Mouse (Mus musculus): ENCODE measurements around the gene Dcun1d1.

Dcun1d1 gene

DNA sequence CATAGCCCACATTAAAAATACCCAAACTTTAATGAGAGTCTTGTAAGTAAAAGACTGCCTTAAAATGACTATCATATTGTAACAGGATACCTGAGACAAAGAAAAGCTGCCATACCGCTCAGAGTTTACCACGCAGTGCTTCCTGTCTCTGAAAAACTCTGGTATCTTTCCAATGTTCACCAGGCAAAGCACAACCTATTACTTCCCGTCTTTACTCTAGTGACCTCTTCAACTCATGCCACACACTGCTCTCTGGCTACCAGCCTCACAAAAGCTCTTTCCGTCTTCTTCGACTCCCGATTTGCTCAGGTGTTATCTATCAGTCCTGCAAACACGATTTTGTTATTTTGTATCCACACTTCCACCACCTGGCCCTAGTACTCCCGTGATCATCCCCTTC, 7.4 kb downstream of the Dcun1d1 start:
- no peak for DNase-seq

DNA sequence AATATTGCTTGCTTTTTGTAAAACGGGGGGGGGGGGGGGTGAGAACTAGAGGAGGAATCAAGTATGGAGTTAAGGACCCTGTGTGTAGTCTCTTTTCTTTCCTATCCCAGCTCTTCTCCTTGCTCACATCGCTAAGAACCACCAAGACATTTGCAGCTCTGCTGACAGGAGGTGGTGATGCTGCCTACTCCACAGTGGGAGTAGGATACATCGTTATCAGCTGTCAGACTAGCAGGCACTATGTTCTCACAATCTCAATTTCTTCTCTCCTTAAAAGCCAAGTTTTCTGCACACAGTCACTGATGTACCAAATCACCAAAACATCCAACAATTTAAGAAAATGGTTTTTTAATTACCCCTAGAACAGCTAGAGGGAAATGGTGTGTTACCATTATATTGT, 7.8 kb downstream of the Dcun1d1 start:
- DNase-seq: no peak

GRCm38 (mm10) chr3:35925852-35926251, 11.4 kb downstream of the Dcun1d1 start:
- DNase-seq: no peak

DNA sequence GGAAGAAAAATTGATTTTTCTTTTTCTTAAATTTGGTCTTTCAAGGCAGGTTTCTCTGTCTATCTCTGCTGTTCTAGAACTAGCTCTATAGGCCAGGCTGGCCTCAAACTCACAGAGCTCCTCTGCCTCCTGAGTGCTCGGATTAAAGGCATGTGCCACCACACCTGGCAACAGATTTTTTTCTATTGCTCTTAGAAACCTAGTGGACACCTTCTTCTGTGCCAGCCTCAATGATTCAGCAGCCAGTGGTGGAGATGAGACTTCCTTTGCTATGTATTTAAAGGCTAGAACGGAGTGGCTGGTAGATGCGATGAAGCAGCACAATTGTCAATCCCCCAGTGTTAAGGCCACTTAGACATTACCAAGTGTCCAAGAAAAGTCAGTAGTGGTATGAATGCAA, 13.2 kb downstream of the Dcun1d1 start:
- no peak for DNase-seq

GRCm38 (mm10) chr3:35923495-35923894, 13.8 kb downstream of the Dcun1d1 start:
- DNase-seq: no peak

GRCm38 (mm10) chr3:35922522-35922921, 14.7 kb downstream of the Dcun1d1 start:
- no peak for DNase-seq

GRCm38 (mm10) chr3:35918229-35918628, 19.0 kb downstream of the Dcun1d1 start:
- no peak for DNase-seq

DNA sequence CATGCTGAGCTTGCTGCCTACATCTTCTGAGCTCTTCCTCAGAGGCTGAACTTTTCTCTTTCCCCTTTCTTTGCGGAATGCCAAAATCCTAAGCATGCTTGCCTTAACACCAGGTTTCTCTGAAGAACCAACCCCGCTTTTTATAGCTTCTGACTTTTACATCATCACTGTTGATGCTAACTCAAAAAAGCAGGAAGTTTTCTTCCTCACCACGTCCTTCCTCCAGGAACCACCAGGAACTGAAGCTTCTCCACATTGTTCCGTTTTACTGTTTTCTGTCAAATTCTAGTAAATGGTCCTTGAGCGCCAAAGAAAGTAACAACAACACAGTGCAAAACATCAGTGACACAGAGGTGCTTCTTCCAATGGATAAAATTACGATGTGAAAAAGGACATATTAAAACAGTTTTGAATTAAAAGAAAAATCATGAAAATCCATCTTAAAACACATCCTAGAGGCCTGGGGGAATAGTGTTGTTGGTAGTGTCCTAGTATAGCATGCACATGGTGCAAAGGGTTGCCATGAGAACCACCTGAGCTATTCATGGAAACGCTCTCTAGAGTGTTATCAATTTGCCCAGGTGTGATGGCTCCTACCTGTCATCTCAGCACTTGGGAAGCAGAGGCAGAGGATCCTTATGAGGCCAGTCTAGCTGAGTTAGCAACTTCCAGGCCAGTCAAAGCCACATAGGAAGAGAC, 28.1 kb downstream of the Dcun1d1 start:
- DNase-seq: no peak

DNA sequence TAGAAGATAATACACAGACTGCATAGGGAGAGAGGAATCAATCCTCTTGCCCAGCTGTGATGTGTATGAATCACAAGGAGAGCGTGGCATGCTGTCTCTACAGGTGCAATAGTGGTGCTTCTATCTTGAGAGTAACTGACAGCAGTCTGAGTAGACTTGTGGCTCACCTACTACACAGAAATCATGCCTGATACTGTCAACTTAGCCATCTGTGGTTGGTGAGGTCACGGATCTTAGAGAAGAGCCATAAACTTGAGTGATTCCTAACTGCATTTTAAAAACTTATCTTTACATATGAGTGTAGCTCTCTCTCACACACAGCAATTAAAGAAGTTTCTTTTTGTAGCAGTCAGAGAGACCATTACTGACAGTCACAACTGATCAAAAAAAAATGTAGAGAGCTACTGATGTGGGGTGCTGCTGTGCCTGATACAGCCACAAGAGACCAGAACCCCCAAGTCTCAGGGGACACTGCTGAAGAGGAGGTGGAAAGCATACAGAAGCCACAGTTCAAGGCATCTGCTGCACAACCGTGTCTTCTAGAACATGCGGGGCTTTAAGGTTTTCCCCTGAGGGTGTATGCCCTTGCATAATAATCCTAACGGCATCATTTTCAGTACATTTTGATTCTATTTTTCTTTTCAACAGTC, 36.6 kb downstream of the Dcun1d1 start:
- no peak for DNase-seq

GRCm38 (mm10) chr3:35899109-35899508, 38.1 kb downstream of the Dcun1d1 start:
- DNase-seq: no peak

- DNase-seq: no peak
Observed at GRCm38 (mm10) chr3:35897900-35898299, 39.3 kb downstream of the Dcun1d1 start.

DNA sequence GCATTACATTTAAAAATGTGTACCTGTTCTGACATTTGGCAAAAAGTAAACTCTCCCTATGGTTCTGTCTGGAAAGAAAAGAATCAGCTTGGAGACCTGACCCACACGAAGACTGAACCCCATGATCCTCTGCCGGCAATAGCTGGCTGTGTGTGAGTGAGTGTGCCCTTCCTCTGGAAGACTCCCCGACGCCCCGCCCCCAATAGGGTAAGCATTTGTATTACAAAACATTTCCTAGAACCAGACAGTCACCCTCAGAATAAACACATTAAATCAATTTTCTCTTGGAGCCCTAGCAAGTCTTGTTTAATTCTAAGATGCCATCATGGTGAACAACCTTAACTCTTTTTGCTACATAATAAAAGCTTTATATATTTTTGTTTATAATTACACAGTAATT, 44.1 kb downstream of the Dcun1d1 start:
- no peak for DNase-seq

- no peak for DNase-seq
Observed at GRCm38 (mm10) chr3:35891123-35891522, 46.1 kb downstream of the Dcun1d1 start.

DNA sequence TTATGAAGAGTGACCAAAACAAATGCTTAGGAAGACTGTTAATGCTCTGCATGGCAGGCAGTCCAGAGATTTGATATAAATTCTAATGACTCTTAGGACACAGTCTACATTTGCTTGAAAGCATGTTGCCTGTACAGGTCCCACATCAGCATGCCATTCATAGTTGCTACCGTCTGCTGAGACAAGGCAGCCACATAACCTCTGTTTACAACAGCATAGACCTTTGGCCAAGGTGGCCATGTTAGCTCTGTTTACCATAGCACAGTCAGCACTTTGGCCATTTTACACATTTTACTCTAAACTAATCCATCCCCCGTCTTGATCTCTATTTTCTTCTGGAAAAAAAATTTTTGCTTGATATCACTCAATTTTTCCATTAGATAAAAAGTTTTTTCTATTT, 47.7 kb downstream of the Dcun1d1 start:
- no peak for DNase-seq

DNA sequence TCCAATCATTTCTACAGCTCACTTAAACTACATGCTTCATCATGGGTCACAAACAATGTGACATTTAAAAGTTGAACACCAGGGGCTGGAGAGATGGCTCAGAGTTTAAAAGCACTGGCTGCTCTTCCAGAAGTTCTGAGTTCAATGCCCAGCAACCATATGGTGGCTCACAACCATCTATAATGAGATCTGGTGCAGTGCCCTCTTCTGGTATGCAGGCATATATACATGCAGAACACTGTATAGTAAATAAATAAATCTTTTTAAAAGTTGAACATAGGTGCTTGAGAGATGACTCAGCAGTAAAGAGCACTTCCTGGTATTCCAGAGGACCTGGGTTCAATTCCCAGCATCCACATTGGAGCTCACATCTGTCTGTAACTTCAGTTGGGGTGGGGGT, 54.0 kb downstream of the Dcun1d1 start:
- DNase-seq: no peak

GRCm38 (mm10) chr3:35849326-35849725, 87.9 kb downstream of the Dcun1d1 start:
- DNase-seq: no peak

All from right cerebral cortex, postnatal 25 days (tissue).